Mouse (Mus musculus): ENCODE data around the gene Sytl1. TPM values are rescaled to one million over a fixed set of nuclear protein-coding genes. Genes with fewer than 3 reads are reported as not detected.
A peak's percentile ranks its signal among the peaks of the same experiment; 100 is the strongest.

The Sytl1 gene
- 1 to 10 TPM in 1 of 2 experiments, under 1 TPM in 1; 0.84 to 2.4 TPM for total RNA-seq (2021)
- long read RNA-seq, experiment 1, partial matches to known transcripts, result 0 of 2 reads
- long read RNA-seq, experiment 1, other reads (novel, unspliced or antisense), result 0 of 2 reads
- long read RNA-seq, experiment 2, partial matches to known transcripts, result 0 of 2 reads
- long read RNA-seq, experiment 2, other reads (novel, unspliced or antisense), result 0 of 2 reads

GRCm38 (mm10) chr4:133262882-133263281, at the start of gene Sytl1:
Gene Sytl1, minus strand, starts transcription at chr4:133263113.
- intact Hi-C loops (cut with DNase I), result no loop called here

GRCm38 (mm10) chr4:133309948-133310347, 47.0 kb upstream of the Sytl1 start:
- DNase-seq, result peak; percentile 88 to 94
- intact Hi-C loops (cut with DNase I), result loop anchor here (2.0 kb wide), 2 partner anchors 109 to 141 kb away; no protein-coding TSS in a partner anchor

More at GRCm38 (mm10) chr4:133262882-133263281, at the start of gene Sytl1:
- no peak for DNase-seq

GRCm38 (mm10) chr4:133307331-133307730, 44.4 kb upstream of the Sytl1 start:
- intact Hi-C loops (cut with DNase I), result no loop called here
- DNase-seq, result peak; percentile 63 to 77

GRCm38 (mm10) chr4:133305825-133306224, 42.9 kb upstream of the Sytl1 start:
- DNase-seq, result no peak
- intact Hi-C loops (cut with DNase I), result no loop called here

GRCm38 (mm10) chr4:133304770-133305169, 41.9 kb upstream of the Sytl1 start:
- intact Hi-C loops (cut with DNase I), result loop anchor here (5.0 kb wide), 1 partner anchor 247 kb away; no protein-coding TSS in a partner anchor
- DNase-seq, result no peak

GRCm38 (mm10) chr4:133302668-133303067, 39.8 kb upstream of the Sytl1 start:
- intact Hi-C loops (cut with DNase I), result loop anchor here (5.0 kb wide), 1 partner anchor 245 kb away; no protein-coding TSS in a partner anchor
- DNase-seq, result no peak

- intact Hi-C loops (cut with DNase I), result loop anchor here (1.0 to 5.0 kb wide), 2 partner anchors 245 to 292 kb away; no protein-coding TSS in a partner anchor
- DNase-seq, result peak; percentile 79 to 81
Measured at GRCm38 (mm10) chr4:133301802-133302201, 38.9 kb upstream of the Sytl1 start.

GRCm38 (mm10) chr4:133300421-133300820, 37.5 kb upstream of the Sytl1 start:
- DNase-seq, result no peak
- intact Hi-C loops (cut with DNase I), result loop anchor here (5.0 kb wide), 1 partner anchor 243 kb away; no protein-coding TSS in a partner anchor

GRCm38 (mm10) chr4:133299701-133300100, 36.8 kb upstream of the Sytl1 start:
- intact Hi-C loops (cut with DNase I), result loop anchor here (5.0 kb wide), 4 partner anchors 47 to 352 kb away; no protein-coding TSS in a partner anchor

GRCm38 (mm10) chr4:133298516-133299365, 35.8 kb upstream of the Sytl1 start:
- peak in 1 of 2 experiments; percentile 20 for DNase-seq
- intact Hi-C loops (cut with DNase I), result loop anchor here (5.0 kb wide), 3 partner anchors 46 to 351 kb away; no protein-coding TSS in a partner anchor

More at GRCm38 (mm10) chr4:133299701-133300100, 36.8 kb upstream of the Sytl1 start:
- no peak for DNase-seq

- intact Hi-C loops (cut with DNase I), result loop anchor here (1.0 to 5.0 kb wide), 4 partner anchors 46 to 351 kb away; no protein-coding TSS in a partner anchor
- DNase-seq, result peak; percentile 86 to 91
Measured at GRCm38 (mm10) chr4:133297801-133298238, 34.9 kb upstream of the Sytl1 start.

- intact Hi-C loops (cut with DNase I), result loop anchor here (1.0 to 5.0 kb wide), 4 partner anchors 45 to 350 kb away; no protein-coding TSS in a partner anchor
- DNase-seq, result no peak
Measured at GRCm38 (mm10) chr4:133297360-133297759, 34.4 kb upstream of the Sytl1 start.

GRCm38 (mm10) chr4:133294084-133294483, 31.2 kb upstream of the Sytl1 start:
- DNase-seq, result no peak
- intact Hi-C loops (cut with DNase I), result no loop called here

GRCm38 (mm10) chr4:133292901-133293843, 30.3 kb upstream of the Sytl1 start:
- intact Hi-C loops (cut with DNase I), result no loop called here
- DNase-seq, result no peak

- DNase-seq, result no peak
- intact Hi-C loops (cut with DNase I), result no loop called here
Measured at GRCm38 (mm10) chr4:133292405-133292804, 29.5 kb upstream of the Sytl1 start.

GRCm38 (mm10) chr4:133291255-133291654, 28.3 kb upstream of the Sytl1 start:
- intact Hi-C loops (cut with DNase I), result no loop called here
- no peak for DNase-seq

- no peak for DNase-seq
- intact Hi-C loops (cut with DNase I), result no loop called here
Measured at GRCm38 (mm10) chr4:133286476-133287077, 23.7 kb upstream of the Sytl1 start.

- intact Hi-C loops (cut with DNase I), result no loop called here
Measured at GRCm38 (mm10) chr4:133285950-133286349, 23.0 kb upstream of the Sytl1 start.

GRCm38 (mm10) chr4:133285299-133285698, 22.4 kb upstream of the Sytl1 start:
- intact Hi-C loops (cut with DNase I), result no loop called here

More at GRCm38 (mm10) chr4:133285950-133286349, 23.0 kb upstream of the Sytl1 start:
- DNase-seq, result no peak

More at GRCm38 (mm10) chr4:133285299-133285698, 22.4 kb upstream of the Sytl1 start:
- no peak for DNase-seq
